Mouse (Mus musculus) Muller cell, postnatal 12 days (primary cell): ENCODE data around the gene Cntf.
"Not testable (repeated sequence)": the region's sequence is repeated elsewhere in the genome, so short reads cannot be mapped to it uniquely, and the experiment has no call there.

Source experiments
- DNase-seq: peaks from one replicate; pipeline ENCODE4 v3.0.0-alpha.2; 2015; ENCODE audit errors: inconsistent ontology term

The Cntf gene

GRCm38 (mm10) chr19:12762212-12763130 is 3.0 kb downstream of the Cntf start:
- DNase-seq, result peak; percentile 63

- DNase-seq, result peak; percentile 98
Measured at GRCm38 (mm10) chr19:12759656-12760055, 5.8 kb downstream of the Cntf start.

GRCm38 (mm10) chr19:12758936-12759478 is 6.4 kb downstream of the Cntf start:
- no peak for DNase-seq

- DNase-seq, result no peak
Measured at GRCm38 (mm10) chr19:12756286-12756685, 9.1 kb downstream of the Cntf start.

- no peak for DNase-seq
Measured at GRCm38 (mm10) chr19:12731950-12732349, 33.5 kb downstream of the Cntf start.

- DNase-seq, result no peak
Measured at GRCm38 (mm10) chr19:12731036-12731435, 34.4 kb downstream of the Cntf start.

- DNase-seq, result peak; percentile 27
Measured at GRCm38 (mm10) chr19:12725851-12726250, 39.6 kb downstream of the Cntf start.

- DNase-seq, result no peak
Measured at GRCm38 (mm10) chr19:12722308-12722707, 43.1 kb downstream of the Cntf start.

- DNase-seq, result not testable (repeated sequence)
Measured at GRCm38 (mm10) chr19:12721596-12721995, 43.8 kb downstream of the Cntf start.

- DNase-seq, result not testable (repeated sequence)
Measured at GRCm38 (mm10) chr19:12720919-12721318, 44.5 kb downstream of the Cntf start.

- no peak for DNase-seq
Measured at GRCm38 (mm10) chr19:12720463-12720862, 45.0 kb downstream of the Cntf start.

GRCm38 (mm10) chr19:12719189-12719588 is 46.2 kb downstream of the Cntf start:
- no peak for DNase-seq
